In the genomic region with DNA sequence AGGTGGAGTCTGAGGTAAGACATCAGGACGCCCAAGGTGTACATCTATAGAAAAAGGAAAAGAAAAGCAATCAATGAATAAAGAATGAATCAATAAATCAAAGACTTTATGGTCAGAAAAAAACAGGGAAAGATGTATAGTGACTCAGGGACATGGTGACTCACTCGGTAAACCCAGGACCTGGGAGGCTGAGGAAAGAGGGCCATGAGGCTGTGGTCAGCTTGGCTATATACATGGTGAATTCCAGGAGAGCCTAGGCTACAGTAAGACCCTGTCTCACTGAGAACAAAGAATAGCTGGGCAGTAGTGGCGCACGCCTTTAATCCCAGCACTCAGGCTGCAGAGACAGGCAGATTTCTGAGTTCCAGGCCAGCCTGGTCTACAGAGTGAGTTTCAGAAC, we compare ENCODE assay signal across 25 mouse cellular contexts.
"Had no signal": no experiment of that assay in that cellular context is flagged by ENCODE, and none has a peak within 500 bp of the region (broad histone marks: within the 10 kb centered on the region; RNA-seq: fewer than 3 reads in every experiment).

No protein-coding gene starts in this region.

- H3K4me1 ChIP-seq: heart, embryonic 10.5 days; hindbrain, embryonic 13.5 days; hindbrain, embryonic 15.5 days; limb, embryonic 10.5 days; limb, embryonic 12.5 days; liver, embryonic 13.5 days had no signal

- H3K27ac ChIP-seq: heart, embryonic 10.5 days; heart, embryonic 13.5 days; heart, embryonic 15.5 days; hindbrain, embryonic 13.5 days; hindbrain, embryonic 15.5 days; hindbrain, postnatal 0 days; layer of hippocampus, adult 2 months; left cerebral cortex, adult 2 months; limb, embryonic 10.5 days; limb, embryonic 12.5 days; liver, embryonic 13.5 days; liver, embryonic 15.5 days had no signal

- H3K4me3 ChIP-seq: heart, embryonic 10.5 days; heart, embryonic 13.5 days; heart, embryonic 15.5 days; hindbrain, embryonic 13.5 days; hindbrain, embryonic 15.5 days; layer of hippocampus, adult 2 months; left cerebral cortex, adult 2 months; limb, embryonic 10.5 days; limb, embryonic 12.5 days; liver, embryonic 13.5 days; liver, embryonic 15.5 days had no signal

- H3K9ac ChIP-seq: heart, embryonic 13.5 days; heart, embryonic 15.5 days; hindbrain, embryonic 13.5 days; hindbrain, embryonic 15.5 days; limb, embryonic 12.5 days; liver, embryonic 13.5 days; liver, embryonic 15.5 days had no signal

- ATAC-seq: hindbrain, postnatal 0 days; intestine, embryonic 16.5 days had no signal

- H3K9me3 ChIP-seq: heart, embryonic 10.5 days; heart, embryonic 13.5 days; heart, embryonic 15.5 days; hindbrain, embryonic 13.5 days; hindbrain, embryonic 15.5 days; limb, embryonic 10.5 days; limb, embryonic 12.5 days; liver, embryonic 13.5 days; liver, embryonic 15.5 days had no signal

- H3K27me3 ChIP-seq: heart, embryonic 13.5 days; heart, embryonic 15.5 days; hindbrain, embryonic 13.5 days; hindbrain, embryonic 15.5 days; limb, embryonic 12.5 days; liver, embryonic 13.5 days; liver, embryonic 15.5 days had no signal

- H3K4me2 ChIP-seq: heart, embryonic 13.5 days; heart, embryonic 15.5 days; hindbrain, embryonic 13.5 days; hindbrain, embryonic 15.5 days; limb, embryonic 12.5 days; liver, embryonic 11.5 days; liver, embryonic 13.5 days; liver, embryonic 15.5 days had no signal

- DNase-seq: gastrocnemius, postnatal 14 days; gastrocnemius, postnatal 36 days; heart, adult 18-20 months; heart, postnatal 14 days; heart, postnatal 36 days; kidney, adult 11 months; kidney, adult 8-10 months; kidney, postnatal 10 days; kidney, postnatal 25 days; kidney, postnatal 4 days; liver; liver, embryonic 13.5 days had no signal
